9 mouse cellular contexts compared by ENCODE assay signal in the genomic region with DNA sequence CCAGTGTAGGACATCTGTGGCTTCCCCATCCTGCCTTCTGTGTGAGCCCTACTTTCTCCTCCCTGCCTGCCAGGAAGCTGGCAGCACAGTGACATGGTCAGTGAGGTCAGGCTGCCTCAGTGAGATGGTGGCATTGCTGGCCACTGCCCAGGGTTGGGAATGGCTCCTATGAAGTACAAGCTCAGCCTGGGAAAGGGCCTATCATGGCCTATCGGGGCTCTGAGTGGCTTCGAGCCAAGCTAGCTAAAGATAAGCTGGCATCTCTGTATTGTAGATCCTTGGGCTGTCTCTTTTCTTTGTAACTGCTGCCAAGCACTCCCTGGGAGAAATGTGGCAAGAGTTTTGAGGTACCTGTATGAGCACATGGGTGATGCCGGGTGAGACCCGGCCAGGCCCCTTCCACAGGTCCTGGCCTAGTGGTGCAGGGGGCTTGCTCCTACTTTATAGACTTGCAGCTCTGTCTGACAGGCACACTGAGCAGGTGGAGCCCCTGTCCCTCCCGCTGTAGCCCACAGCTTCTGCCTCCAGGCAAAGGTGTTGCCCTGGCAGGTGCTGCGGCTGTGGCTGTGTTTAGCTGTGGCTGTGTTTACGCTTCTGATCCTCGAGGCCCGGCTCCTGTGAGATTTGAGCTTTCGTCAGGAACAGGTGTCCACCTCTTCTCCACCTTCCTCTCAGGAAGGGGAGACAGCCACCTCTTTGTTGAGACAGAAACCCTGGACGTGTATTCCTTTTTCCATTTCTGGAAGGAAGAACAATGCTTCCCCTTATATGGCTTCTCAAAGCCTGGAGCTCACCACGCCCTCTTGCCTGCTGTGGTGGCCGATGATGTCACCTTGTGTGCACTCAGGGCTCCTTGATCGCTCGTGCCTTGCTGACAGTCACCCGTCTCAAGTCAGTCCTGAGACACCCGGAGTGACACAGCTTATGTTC. TPM values are rescaled to one million over a fixed set of nuclear protein-coding genes. Genes with fewer than 3 reads are reported as not detected.
DNase-seq lines count a peak whose midpoint lies in the region; TF ChIP-seq lines count a peak whose summit lies in the region.
"Had no signal": no experiment of that assay in that cellular context is flagged by ENCODE, and none has a peak within 500 bp of the region (broad histone marks: within the 10 kb centered on the region; RNA-seq: fewer than 3 reads in every experiment).

No protein-coding gene starts in this region.

- no peak for TF ChIP-seq CTCF in lung, adult 2 months (IDR thresholded peaks at IDR 0.05; ENCODE audit: insufficient read depth, low read length)

- WGBS in lung, adult 2 months: 39% methylated on average over 17 of the region's 17 CpGs

- peaks cover 32% of the 10 kb centered on the region for H3K4me1 ChIP-seq in lung, adult 2 months (ENCODE audit: control insufficient read depth, insufficient read depth, low read length)

- peak; percentile 69 for DNase-seq in adrenal gland, postnatal 14 days
- no peak for DNase-seq in adrenal gland, adult 18-20 months (ENCODE audit: low spot score in 2 of 2)
- peak; percentile 60 for DNase-seq in 3134 (ENCODE audit: extremely low read depth, insufficient read length, low spot score)
- peak; percentile 45 to 48 for DNase-seq in heart, adult 9 months (ENCODE audit: low spot score in 2 of 2)
- DNase-seq in lung, adult 2 months: peak; percentile 41
- no peak for DNase-seq in spleen, adult 12 weeks (ENCODE audit: low spot score)
- no peak for DNase-seq in layer of hippocampus, adult 8-10 months (ENCODE audit: low spot score in 2 of 2)
- DNase-seq in embryo, embryonic 10 days (ENCODE audit: low spot score): no peak
- DNase-seq: B cell, adult 2 months had no signal

- no peak overlapping the region for H3K4me3 ChIP-seq in lung, adult 2 months (replicated peaks; ENCODE audit: extremely low read depth, low read depth, low read length)

- TF ChIP-seq POLR2A in lung, adult 2 months (IDR thresholded peaks at IDR 0.05; ENCODE audit: borderline replicate concordance, extremely low read depth, low read depth, low read length): no peak

RNA-seq across cellular contexts. Expression of a gene that starts 8.6 kb away (rescaled TPM):
- 7.1 and 8.4 TPM in 2 replicates for total RNA-seq in adrenal gland, postnatal 14 days (2021)
- total RNA-seq in adrenal gland, adult 18-20 months (2021): 1 to 10 TPM; 3.9 to 4.8 TPM
- 21.8 and 25.1 TPM in 2 replicates for polyA plus RNA-seq in lung, adult 2 months (2012; rRNA removed)
- under 1 TPM in 3 of 4 experiments, not detected in 1; 0.40 to 0.66 (median 0.47) TPM for total RNA-seq in layer of hippocampus, adult 8-10 months (2022)

RNA-seq across cellular contexts. Expression of a gene that starts 24.5 kb away (rescaled TPM):
- 6.6 and 7.1 TPM in 2 replicates for total RNA-seq in adrenal gland, postnatal 14 days (2021)
- total RNA-seq in adrenal gland, adult 18-20 months (2021): 1 to 10 TPM; 6.9 to 8.8 TPM
- polyA plus RNA-seq in lung, adult 2 months (2012; rRNA removed): 9.0 and 12.6 TPM in 2 replicates
- total RNA-seq in layer of hippocampus, adult 8-10 months (2022): 10 to 100 TPM; 32.0 to 40.0 (median 36.2) TPM

RNA-seq across cellular contexts. Expression of a gene that starts 28.2 kb away (rescaled TPM):
- 344 and 362 TPM in 2 replicates for total RNA-seq in adrenal gland, postnatal 14 days (2021)
- total RNA-seq in adrenal gland, adult 18-20 months (2021): 100 to 1,000 TPM; 395 to 578 TPM
- polyA plus RNA-seq in lung, adult 2 months (2012; rRNA removed): 396 and 550 TPM in 2 replicates
- total RNA-seq in layer of hippocampus, adult 8-10 months (2022): 10 to 100 TPM in 2 of 4 experiments, 1 to 10 TPM in 2; 7.0 to 23.0 (median 12.5) TPM

RNA-seq across cellular contexts. Expression of a gene that starts 28.4 kb away (rescaled TPM):
- 34.6 and 41.1 TPM in 2 replicates for total RNA-seq in adrenal gland, postnatal 14 days (2021)
- total RNA-seq in adrenal gland, adult 18-20 months (2021): 10 to 100 TPM; 31.1 to 41.3 TPM
- polyA plus RNA-seq in lung, adult 2 months (2012; rRNA removed): 17.4 and 17.9 TPM in 2 replicates
- total RNA-seq in layer of hippocampus, adult 8-10 months (2022): 10 to 100 TPM; 24.6 to 28.3 (median 26.9) TPM

RNA-seq across cellular contexts. Expression of a gene that starts 59.7 kb away (rescaled TPM):
- 22.3 and 22.6 TPM in 2 replicates for total RNA-seq in adrenal gland, postnatal 14 days (2021)
- 10 to 100 TPM; 27.9 to 30.4 TPM for total RNA-seq in adrenal gland, adult 18-20 months (2021)
- polyA plus RNA-seq in lung, adult 2 months (2012; rRNA removed): 19.2 and 21.6 TPM in 2 replicates
- total RNA-seq in layer of hippocampus, adult 8-10 months (2022): 10 to 100 TPM in 3 of 4 experiments, 1 to 10 TPM in 1; 9.5 to 13.3 (median 11.7) TPM

Comparison
In these comparisons a context has a peak if more than half of its experiments do, and no peak if none do; other contexts are left out.
1. DNase-seq: peak in adrenal gland, postnatal 14 days (single experiment), 3134 (single experiment), heart, adult 9 months (2 of 2) and lung, adult 2 months (single experiment); none in adrenal gland, adult 18-20 months (0 of 2), spleen, adult 12 weeks (single experiment), layer of hippocampus, adult 8-10 months (0 of 2) and embryo, embryonic 10 days (single experiment).
2. RNA of a gene that starts 28.2 kb away (total RNA-seq): 395 to 578 TPM in adrenal gland, adult 18-20 months and 344 to 362 TPM in adrenal gland, postnatal 14 days; 7.0 to 23.0 TPM in layer of hippocampus, adult 8-10 months; every median in the first group is over 10 times any median in the second.